Mouse (Mus musculus) mesoderm, embryonic 11.5 days (tissue): ENCODE measurements at regions not wholly inside any gene's neighbourhood (a gene's known extent, or its start where the extent isn't known, plus 50 kb on each side); places are given as distances from the start of the nearest gene placed in this dataset.

Source experiments
- DNase-seq: peaks from one replicate; pipeline ENCODE4 v3.0.0-alpha.2; 2012; ENCODE audit warnings: low read depth, low spot score

- DNase-seq: no peak
These were observed 236.0 kb downstream of the Mtx2 start for GRCm38 (mm10) chr2:75061456-75062188.

GRCm38 (mm10) chr2:75062189-75062510 is 236.5 kb downstream of the Mtx2 start:
- no peak for DNase-seq

- no peak for DNase-seq
These were observed 239.0 kb downstream of the Mtx2 start for GRCm38 (mm10) chr2:75064406-75065115.

GRCm38 (mm10) chr2:75065304-75065703 is 239.7 kb downstream of the Mtx2 start:
- DNase-seq: no peak

- no peak for DNase-seq
These were observed 243.7 kb downstream of the Mtx2 start for GRCm38 (mm10) chr2:75069321-75069720.

GRCm38 (mm10) chr2:75072021-75072420 is 246.4 kb downstream of the Mtx2 start:
- DNase-seq: no peak

- DNase-seq: no peak
These were observed 246.9 kb downstream of the Mtx2 start for GRCm38 (mm10) chr2:75072471-75072870.

GRCm38 (mm10) chr2:75073178-75073577 is 247.6 kb downstream of the Mtx2 start:
- no peak for DNase-seq

- DNase-seq: peak; percentile 56
These were observed 261.6 kb downstream of the Mtx2 start for GRCm38 (mm10) chr2:75087164-75087563.

GRCm38 (mm10) chr2:75089186-75089585 is 263.6 kb downstream of the Mtx2 start:
- DNase-seq: peak; percentile 75

GRCm38 (mm10) chr2:75089616-75090015 is 264.0 kb downstream of the Mtx2 start:
- DNase-seq: peak; percentile 70

GRCm38 (mm10) chr2:75090439-75090838 is 264.8 kb downstream of the Mtx2 start:
- peak; percentile 51 for DNase-seq

- peak; percentile 48 for DNase-seq
These were observed 275.9 kb downstream of the Mtx2 start for GRCm38 (mm10) chr2:75101501-75101900.

- DNase-seq: no peak
These were observed 287.1 kb downstream of the Mtx2 start for GRCm38 (mm10) chr2:75112751-75113150.

GRCm38 (mm10) chr2:75114375-75114774 is 288.8 kb downstream of the Mtx2 start:
- no peak for DNase-seq

- DNase-seq: peak; percentile 79
These were observed 292.8 kb downstream of the Mtx2 start for GRCm38 (mm10) chr2:75118348-75118926.

- no peak for DNase-seq
These were observed 294.0 kb downstream of the Mtx2 start for GRCm38 (mm10) chr2:75119599-75119998.

- DNase-seq: no peak
These were observed 307.9 kb downstream of the Mtx2 start for GRCm38 (mm10) chr2:75133298-75134080.

- no peak for DNase-seq
These were observed 311.0 kb downstream of the Mtx2 start for GRCm38 (mm10) chr2:75136618-75137017.

GRCm38 (mm10) chr2:75137133-75137982 is 311.8 kb downstream of the Mtx2 start:
- no peak for DNase-seq
